Mouse (Mus musculus) lung, postnatal 25 days (tissue): ENCODE measurements at regions not wholly inside any gene's neighbourhood (a gene's known extent, or its start where the extent isn't known, plus 50 kb on each side); places are given as distances from the start of the nearest gene placed in this dataset.
"Not testable (repeated sequence)": the region's sequence is repeated elsewhere in the genome, so short reads cannot be mapped to it uniquely, and the experiment has no call there.

Experiments used
- DNase-seq: peaks from one replicate; pipeline ENCODE4 v3.0.0; 2022; ENCODE audit warnings: low spot score

DNA sequence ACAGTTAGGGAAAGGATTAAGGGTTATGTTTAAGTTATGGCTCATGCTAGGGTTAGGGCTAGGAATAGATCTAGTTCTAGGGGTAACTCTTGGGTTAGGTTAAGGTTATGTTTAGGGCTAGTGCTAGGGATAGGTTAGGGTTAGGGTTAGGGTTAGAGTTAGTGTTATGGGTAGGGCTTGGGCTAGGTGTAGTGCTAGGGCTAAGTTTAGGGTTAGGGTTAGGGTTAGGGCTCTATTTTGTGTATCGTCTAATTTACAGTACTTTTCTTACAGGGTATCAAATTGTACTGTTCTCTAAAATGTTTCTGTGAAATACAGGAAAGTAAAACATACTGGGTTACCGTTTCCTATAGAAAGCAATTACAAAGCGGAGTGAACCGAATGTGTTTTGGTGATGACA, 64.8 kb downstream of the Ptchd3 start:
- DNase-seq = no peak

DNA sequence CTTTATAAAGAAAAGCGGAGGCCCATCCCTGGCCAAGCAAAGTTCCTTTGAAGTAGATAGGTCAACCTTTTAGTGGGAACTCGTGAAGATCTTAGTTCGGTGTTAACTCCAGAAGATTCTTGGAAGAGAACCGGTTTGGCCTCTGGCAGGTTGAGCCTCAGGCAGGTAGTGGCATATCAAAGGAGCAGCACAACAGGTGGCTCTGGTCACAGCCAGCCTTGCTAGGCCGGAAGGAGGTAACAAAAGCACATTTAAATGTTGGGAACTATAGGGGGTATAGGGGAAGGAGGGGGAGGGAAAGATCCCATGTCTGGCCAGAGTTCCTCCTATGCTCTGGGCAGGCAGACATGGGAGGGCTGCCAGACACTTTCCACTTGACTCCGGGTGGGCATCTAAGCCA, 74.3 kb downstream of the Ptchd3 start:
- DNase-seq = not testable (repeated sequence)

DNA sequence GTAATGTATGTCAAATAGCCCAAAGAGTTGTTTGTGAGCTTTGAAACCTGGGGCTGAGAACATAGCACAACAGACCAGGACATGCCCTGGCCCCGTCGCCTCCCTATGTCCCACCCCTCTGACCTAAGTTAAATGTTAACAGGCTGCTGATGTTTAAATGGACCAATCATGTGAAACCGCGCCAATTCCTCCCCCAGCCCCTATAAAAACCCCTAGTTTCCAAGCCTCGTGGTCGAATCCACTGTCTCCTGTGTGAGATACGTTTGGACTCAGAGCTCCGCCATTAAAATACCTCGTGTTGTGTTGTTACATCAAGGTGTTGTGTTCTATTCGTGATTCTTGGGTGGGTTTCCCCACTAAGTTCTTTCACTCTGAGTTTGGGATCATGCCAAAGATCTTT, 94.6 kb downstream of the Ptchd3 start:
- not testable (repeated sequence) for DNase-seq

DNA sequence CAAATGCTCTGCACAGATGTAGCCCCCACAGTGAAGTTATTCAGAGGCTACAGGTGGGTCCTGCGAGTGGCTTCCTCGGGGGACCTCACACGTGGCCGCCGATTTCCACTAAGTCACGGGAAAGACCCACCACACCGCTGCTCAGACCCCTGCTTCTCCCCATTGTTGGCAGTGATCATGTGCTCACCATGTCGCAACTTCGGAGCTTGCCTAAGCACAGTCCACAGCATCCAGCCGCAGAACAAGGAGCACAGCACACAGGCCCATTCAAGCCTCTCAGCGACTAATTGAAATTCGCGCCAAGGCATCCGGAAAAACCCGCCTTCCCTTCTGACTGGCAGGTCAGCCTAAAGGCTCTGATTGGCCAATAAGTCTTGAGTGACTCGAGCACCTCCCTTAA, 95.0 kb downstream of the Ptchd3 start:
- not testable (repeated sequence) for DNase-seq

DNA sequence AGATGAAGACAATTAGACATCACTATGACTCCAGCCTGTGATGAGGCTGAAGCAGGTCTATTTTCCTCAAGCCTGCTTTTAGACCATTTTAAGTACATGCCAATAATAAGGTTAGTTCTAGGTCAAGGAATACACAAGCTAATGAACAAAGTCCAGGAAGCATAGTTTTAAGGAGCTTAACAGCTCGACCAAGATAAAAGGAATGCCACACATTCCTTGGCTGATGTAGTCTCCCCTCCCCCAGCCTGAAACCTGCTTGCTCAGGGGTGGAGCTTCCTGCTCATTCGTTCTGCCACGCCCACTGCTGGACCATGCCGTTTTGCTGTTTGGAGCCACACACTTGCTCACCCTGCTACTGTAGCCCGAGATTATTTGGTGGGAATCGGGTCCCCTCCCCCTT, 121.7 kb downstream of the Ptchd3 start:
- peak; percentile 37 for DNase-seq

DNA sequence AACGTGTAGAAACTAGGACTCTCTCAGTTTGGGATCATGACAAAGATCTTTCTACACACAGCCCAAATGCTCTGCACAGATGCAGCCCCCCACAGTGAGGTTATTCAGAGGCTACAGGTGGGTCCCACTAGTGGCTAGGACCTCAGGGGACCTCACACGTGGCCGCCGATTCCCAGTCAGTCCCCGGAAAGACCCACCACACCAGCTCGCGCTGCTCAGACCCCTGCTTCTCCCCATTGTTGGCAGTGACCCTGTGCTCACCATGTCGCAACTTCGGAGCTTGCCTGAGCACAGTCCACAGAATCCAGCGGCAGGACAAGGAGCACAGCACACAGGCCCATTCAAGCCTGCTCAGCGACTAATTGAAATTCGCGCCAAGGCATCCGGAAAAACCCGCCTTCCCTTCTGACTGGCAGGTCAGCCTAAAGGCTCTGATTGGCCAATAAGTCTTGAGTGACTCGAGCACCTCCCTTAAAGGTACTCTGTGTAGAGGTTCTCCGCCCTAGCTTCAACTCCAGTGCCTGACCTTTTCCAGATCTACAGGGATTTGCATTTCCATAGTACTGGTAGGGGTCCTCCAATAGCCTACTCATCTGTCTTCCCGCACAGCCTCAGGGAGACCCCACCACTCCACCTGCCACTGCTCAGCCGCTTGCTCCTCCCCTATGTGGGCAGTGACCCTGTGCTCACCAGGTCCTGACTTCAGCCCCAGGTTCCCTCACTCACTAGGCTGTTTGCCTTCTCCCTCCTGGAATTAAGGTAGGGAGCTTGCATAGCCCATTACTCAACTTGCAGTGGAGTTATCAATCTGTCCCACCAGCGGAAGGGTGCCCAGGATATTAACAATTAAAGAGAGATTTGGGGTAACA, 126.6 kb downstream of the Ptchd3 start:
- DNase-seq = not testable (repeated sequence)

DNA sequence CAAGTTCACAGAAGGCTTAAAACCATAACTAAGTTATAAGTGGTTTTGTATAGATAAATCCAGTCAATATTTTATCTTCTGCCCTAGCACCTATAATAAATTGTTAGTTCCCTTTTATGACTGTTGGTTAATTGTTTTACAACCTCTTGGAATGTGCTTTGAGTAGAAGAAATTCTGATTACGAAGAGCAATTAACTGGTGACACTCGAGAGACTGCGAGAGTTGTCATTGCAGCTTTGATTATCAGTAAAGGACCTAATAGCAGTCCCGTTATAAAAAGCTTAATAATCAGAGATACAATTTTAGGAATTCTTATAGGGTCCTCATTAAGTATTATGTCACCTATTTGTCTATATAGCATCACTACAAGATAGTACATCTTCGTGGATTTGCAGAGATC, 128.7 kb downstream of the Ptchd3 start:
- DNase-seq = not testable (repeated sequence)

DNA sequence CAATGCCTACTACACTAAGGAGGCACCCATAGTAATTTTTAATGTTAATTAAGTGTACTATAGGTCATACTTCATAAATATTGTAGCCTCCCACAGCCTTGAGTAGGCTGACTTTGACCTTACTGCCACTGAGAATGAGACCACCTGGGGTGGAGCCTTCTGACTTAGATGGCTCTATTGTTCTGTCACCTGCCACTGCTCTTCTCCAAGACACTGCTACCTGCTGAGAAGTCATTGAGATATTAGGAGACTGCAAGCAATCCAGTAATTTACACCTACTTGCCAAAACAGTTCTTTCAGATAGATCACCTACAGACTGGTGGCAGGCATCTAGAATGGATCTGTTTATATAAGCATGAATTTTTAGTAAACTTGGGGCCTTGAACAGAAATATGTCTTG, 134.1 kb downstream of the Ptchd3 start:
- not testable (repeated sequence) for DNase-seq

DNA sequence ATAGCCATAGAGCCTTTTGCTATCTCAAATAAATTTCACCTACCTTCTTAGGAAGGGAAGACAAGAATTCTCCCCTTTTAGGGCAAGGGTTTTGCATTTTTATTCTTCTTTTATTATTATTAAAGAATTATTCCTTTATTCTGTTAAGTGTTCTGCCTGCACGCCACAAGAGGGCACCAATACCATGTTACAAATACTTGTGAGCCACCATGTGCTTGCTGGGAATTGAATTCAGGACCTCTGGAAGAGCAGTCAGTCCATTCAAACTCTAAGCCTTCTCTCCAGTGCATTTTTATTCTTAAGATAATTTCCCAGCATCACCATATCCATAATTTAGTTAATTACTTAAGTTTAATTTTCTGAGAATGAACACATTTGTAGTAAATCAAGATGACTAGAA, 135.9 kb downstream of the Ptchd3 start:
- DNase-seq = not testable (repeated sequence)
